Mouse (Mus musculus) midbrain, embryonic 11.5 days (tissue): ENCODE results near the gene Ppil1. TPM values are rescaled to one million over a fixed set of nuclear protein-coding genes. Genes with fewer than 3 reads are reported as not detected.
"Not testable (repeated sequence)": the region's sequence is repeated elsewhere in the genome, so short reads cannot be mapped to it uniquely, and the experiment has no call there.

Experiments
- ATAC-seq: fragments of 200-750 bp; cut with Nextera tagmentation; 2 replicates; pipeline ENCODE4 v1.8.0; 2017; ENCODE audit warnings: moderate TSS enrichment, moderate library complexity; ENCODE audit not compliant: low FRiP score
- DNase-seq: peaks from one replicate; pipeline ENCODE4 v3.0.0; 2015; ENCODE audit warnings: low spot score; ENCODE audit errors: missing footprints
- H3K27ac ChIP-seq: fragments of 300-500 bp; sonication (generic); 2 replicates; pipeline ENCODE4 v1.5.1; 2014; ENCODE audit warnings: low read depth, low read length
- H3K27me3 ChIP-seq: fragments of 300-500 bp; sonication (generic); 2 replicates; pipeline ENCODE4 v1.6.1; 2014; ENCODE audit warnings: mild to moderate bottlenecking, low read length, moderate library complexity, mixed read lengths; ENCODE audit not compliant: control insufficient read depth, insufficient read depth
- H3K36me3 ChIP-seq: fragments of 300-500 bp; sonication (generic); 2 replicates; pipeline ENCODE4 v1.6.1; 2014; ENCODE audit warnings: mild to moderate bottlenecking, low read length, moderate library complexity, mixed read lengths; ENCODE audit not compliant: control insufficient read depth, insufficient read depth
- H3K4me1 ChIP-seq: fragments of 300-500 bp; sonication (generic); 2 replicates; pipeline ENCODE4 v1.6.1; 2014; ENCODE audit warnings: low read length; ENCODE audit not compliant: control insufficient read depth, insufficient read depth
- H3K4me2 ChIP-seq: fragments of 300-500 bp; sonication (generic); 2 replicates; pipeline ENCODE4 v1.6.1; 2014; ENCODE audit warnings: mild to moderate bottlenecking, moderate library complexity
- H3K4me3 ChIP-seq: fragments of 300-500 bp; sonication (generic); 2 replicates; pipeline ENCODE4 v1.5.1; 2014; ENCODE audit warnings: low read depth, low read length
- H3K9ac ChIP-seq: fragments of 300-500 bp; sonication (generic); 2 replicates; pipeline ENCODE4 v1.6.1; 2014; ENCODE audit warnings: low read length
- H3K9me3 ChIP-seq: fragments of 300-500 bp; sonication (generic); 2 replicates; pipeline ENCODE4 v1.6.1; 2016; ENCODE audit warnings: low read length; ENCODE audit not compliant: control insufficient read depth
- WGBS: fragments of 180-500 bp; shearing (Covaris S2); extraction: QIAGEN DNeasy Blood & Tissue Kit; methylation state at CpG from one replicate; pipeline ENCODE4 v1.1.7; 2014; 5-methylcytosine and 5-hydroxymethylcytosine counted together
- polyA plus RNA-seq: library from polyadenylated mRNA; unstranded; fragments of >200 nt; fragmentation: Nextera tagmentation; extraction: Ambion mirVana; gene quantifications from 2 replicates; pipeline ENCODE4 v1.2.1, GENCODE M21; 2014

Ppil1 gene
- polyA plus RNA-seq, 1 experiment from 2014 or later: 170 TPM

DNA sequence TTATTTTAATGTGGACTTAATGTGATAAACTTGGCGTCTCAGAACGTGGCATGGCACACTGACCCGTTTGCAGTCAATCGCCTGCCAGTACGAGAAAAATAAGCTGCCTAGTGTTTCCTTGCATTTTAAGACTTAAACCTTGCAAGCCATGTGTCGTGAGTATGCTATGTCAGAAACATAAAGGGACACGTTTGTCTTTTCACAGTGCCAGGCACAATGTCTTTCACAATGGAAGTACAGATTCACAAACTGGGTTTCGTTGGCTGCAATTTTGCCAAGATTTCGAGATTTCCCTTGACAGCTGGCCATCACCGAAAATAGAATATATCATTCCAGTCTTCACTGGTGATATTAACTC is 5.3 kb upstream of the Ppil1 start:
- Histone ChIP-seq H3K27ac (peak overlapping the region; percentile 82), H3K9ac (peak overlapping the region; percentile 94), H3K9me3 (no peaks in the 10 kb centered on the region), H3K4me2 (peak overlapping the region; percentile 80), H3K4me3 (peak overlapping the region; percentile 87), H3K4me1 (peaks cover 13% of the 10 kb centered on the region), H3K27me3 (no peaks in the 10 kb centered on the region), H3K36me3 (no peaks in the 10 kb centered on the region)
- 25% methylated on average over 10 of the region's 10 CpGs for WGBS
- ATAC-seq (no peak), DNase-seq (no peak)

DNA sequence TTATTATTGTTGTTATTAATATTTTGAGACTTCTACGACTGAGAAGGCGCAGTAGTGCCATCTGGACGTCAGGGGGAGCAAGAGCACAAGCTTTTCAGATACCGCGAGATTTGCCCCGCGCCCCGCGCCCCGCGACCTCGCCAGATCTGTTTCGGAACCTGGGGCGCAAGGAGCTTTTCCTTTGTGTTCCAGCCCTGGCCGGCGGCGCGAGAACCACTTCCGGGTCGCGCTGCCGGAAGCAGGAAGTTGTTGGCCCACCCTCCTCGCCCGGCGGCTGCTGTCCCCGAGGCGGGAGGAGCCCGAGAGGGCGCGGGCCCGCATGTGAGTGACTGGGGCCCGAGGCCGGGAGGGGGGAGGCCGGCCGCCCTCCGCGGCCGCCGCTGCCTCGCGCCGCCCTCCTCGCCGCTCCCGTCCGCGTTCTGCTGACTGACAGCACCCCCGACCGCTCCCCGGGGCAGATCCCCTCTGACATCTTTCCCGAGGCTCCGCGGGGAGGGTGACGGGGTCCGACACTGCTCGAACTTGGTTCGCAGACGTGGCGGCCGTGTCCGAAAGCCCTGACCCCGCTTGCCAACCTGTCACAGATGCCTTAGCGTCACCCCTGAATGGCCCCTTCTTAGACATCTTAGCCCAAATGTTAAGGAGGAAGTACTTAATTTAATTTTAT is 4.8 kb upstream of the Ppil1 start, which contains the start of gene BC004004:
BC004004 (plus strand) TSS at position 107 of the 667 bp plus-strand sequence.
- Histone ChIP-seq H3K9ac (peak within 1 kb of the TSS; percentile 94), H3K27ac (peak within 1 kb of the TSS; percentile 82), H3K4me2 (peak within 1 kb of the TSS; percentile 80), H3K4me1 (peaks cover 15% of the 10 kb centered on the region), H3K4me3 (peak within 1 kb of the TSS; percentile 87), H3K27me3 (no peaks in the 10 kb centered on the region), H3K36me3 (no peaks in the 10 kb centered on the region), H3K9me3 (no peaks in the 10 kb centered on the region)
- peak; percentile 99 for DNase-seq
- ATAC-seq: peak; percentile 93
- WGBS: under 1% methylated on average over 59 of the region's 63 CpGs

GRCm38 (mm10) chr17:29267931-29268681 is 4.1 kb upstream of the Ppil1 start:
- peaks cover 16% of the 10 kb centered on the region for H3K4me1 ChIP-seq
- H3K9me3 ChIP-seq: no peaks in the 10 kb centered on the region
- peak overlapping the region; percentile 57 for H3K9ac ChIP-seq
- DNase-seq (no peak), ATAC-seq (peak; percentile 39)
- WGBS: 64% methylated on average over 6 of the region's 6 CpGs
- no peaks in the 10 kb centered on the region for H3K36me3 ChIP-seq
- H3K4me3 ChIP-seq: peak overlapping the region; percentile 87
- peak overlapping the region; percentile 11; the same call in 1 of the 2 replicates for H3K27ac ChIP-seq
- H3K27me3 ChIP-seq: no peaks in the 10 kb centered on the region
- H3K4me2 ChIP-seq: peak overlapping the region; percentile 80

DNA sequence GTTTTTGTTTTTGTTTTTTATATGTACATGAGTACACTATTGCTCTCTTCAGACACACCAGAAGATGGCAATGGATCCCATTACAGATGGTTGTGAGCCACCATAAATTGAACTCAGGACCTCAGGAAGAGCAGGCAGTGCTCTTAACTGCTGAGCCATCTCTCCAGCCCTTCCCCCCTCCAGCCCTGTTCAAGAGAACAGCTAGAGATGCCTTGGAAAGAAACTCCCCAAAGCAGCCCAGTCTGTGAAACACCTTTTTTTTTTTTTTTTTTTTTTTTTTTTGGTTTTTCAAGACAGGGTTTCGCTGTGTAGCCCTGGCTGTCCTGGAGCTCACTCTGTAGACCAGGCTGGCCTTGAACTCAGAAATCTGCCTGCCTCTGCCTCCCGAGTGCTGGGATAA is 3.1 kb upstream of the Ppil1 start:
- not testable (repeated sequence) for H3K9ac ChIP-seq, H3K36me3 ChIP-seq, H3K4me3 ChIP-seq, DNase-seq, H3K27ac ChIP-seq, H3K9me3 ChIP-seq, H3K4me2 ChIP-seq, H3K27me3 ChIP-seq, ATAC-seq
- 84% methylated on average over 2 of the region's 2 CpGs for WGBS
- peaks cover 25% of the 10 kb centered on the region for H3K4me1 ChIP-seq

GRCm38 (mm10) chr17:29264760-29265159 is 774 bp upstream of the Ppil1 start:
- peak overlapping the region; percentile 74 for H3K4me2 ChIP-seq

GRCm38 (mm10) chr17:29263417-29263816 is 569 bp downstream of the Ppil1 start:
- H3K9ac ChIP-seq: peak overlapping the region; percentile 89
- ATAC-seq: peak; percentile 48; the same call in 1 of the 2 replicates
- peak overlapping the region; percentile 74 for H3K4me2 ChIP-seq
- peak overlapping the region; percentile 98 for H3K27ac ChIP-seq
- H3K27me3 ChIP-seq: no peaks in the 10 kb centered on the region
- H3K36me3 ChIP-seq: peaks cover 6% of the 10 kb centered on the region
- peak overlapping the region; percentile 94 for H3K4me3 ChIP-seq
- WGBS: under 1% methylated on average over 14 of the region's 14 CpGs
- H3K4me1 ChIP-seq: peaks cover 20% of the 10 kb centered on the region
- no peak for DNase-seq
- no peaks in the 10 kb centered on the region for H3K9me3 ChIP-seq

More at GRCm38 (mm10) chr17:29264760-29265159, 774 bp upstream of the Ppil1 start:
- H3K36me3 ChIP-seq: peaks cover 3% of the 10 kb centered on the region; the same call in 1 of the 2 replicates
- DNase-seq (no peak), ATAC-seq (no peak)
- no peaks in the 10 kb centered on the region for H3K9me3 ChIP-seq
- no peak overlapping the region for H3K4me3 ChIP-seq
- WGBS: 91% methylated on average over 5 of the region's 5 CpGs
- peaks cover 23% of the 10 kb centered on the region for H3K4me1 ChIP-seq
- peak overlapping the region; percentile 89; the same call in 1 of the 2 replicates for H3K9ac ChIP-seq
- no peak overlapping the region for H3K27ac ChIP-seq
- H3K27me3 ChIP-seq: no peaks in the 10 kb centered on the region

- Histone ChIP-seq H3K9me3 (no peaks in the 10 kb centered on the region), H3K9ac (no peak overlapping the region), H3K27ac (no peak overlapping the region), H3K4me1 (peaks cover 17% of the 10 kb centered on the region), H3K36me3 (peaks cover 14% of the 10 kb centered on the region), H3K27me3 (no peaks in the 10 kb centered on the region), H3K4me2 (peak overlapping the region; percentile 74), H3K4me3 (no peak overlapping the region)
- DNase-seq: no peak
- 69% methylated on average over 2 of the region's 2 CpGs for WGBS
- ATAC-seq: no peak
Observed at GRCm38 (mm10) chr17:29262259-29262649, 1.7 kb downstream of the Ppil1 start.

DNA sequence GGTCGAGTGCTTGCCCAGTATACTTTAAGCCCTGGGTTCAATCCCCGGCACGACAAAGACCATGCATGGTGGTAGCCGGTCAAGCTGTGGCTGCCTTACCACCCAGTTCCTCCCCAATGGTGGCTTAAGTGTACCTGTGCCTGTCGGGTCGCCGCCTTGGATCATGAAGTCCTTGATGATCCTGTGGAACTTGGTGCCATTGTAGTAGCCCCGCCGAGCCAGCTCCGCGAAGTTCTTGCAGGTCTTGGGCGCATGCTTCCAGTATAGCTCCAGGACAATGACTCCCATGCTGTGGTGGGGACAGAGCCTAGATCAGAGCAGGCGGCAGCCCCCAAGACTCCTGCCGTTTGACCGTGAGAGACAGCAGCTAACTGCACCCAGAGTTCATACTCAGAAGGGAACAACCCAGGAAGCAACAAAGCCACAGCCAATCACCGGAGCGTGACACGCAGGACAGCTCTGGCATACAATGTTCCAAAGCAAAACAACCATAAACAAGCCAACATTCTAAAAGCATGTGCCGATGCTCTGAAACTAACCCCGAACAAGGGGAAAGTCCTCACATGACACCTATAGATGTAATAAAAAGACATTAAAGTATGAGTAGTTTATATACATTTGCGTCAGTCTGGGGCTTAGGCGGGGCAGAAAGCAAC is 2.3 kb downstream of the Ppil1 start:
- peaks cover 17% of the 10 kb centered on the region for H3K4me1 ChIP-seq
- WGBS: 93% methylated on average over 22 of the region's 22 CpGs
- H3K27ac ChIP-seq: no peak overlapping the region
- H3K27me3 ChIP-seq: no peaks in the 10 kb centered on the region
- DNase-seq: no peak
- H3K4me2 ChIP-seq: no peak overlapping the region
- no peak for ATAC-seq
- H3K9ac ChIP-seq: no peak overlapping the region
- H3K36me3 ChIP-seq: peaks cover 14% of the 10 kb centered on the region
- H3K9me3 ChIP-seq: no peaks in the 10 kb centered on the region
- no peak overlapping the region for H3K4me3 ChIP-seq

DNA sequence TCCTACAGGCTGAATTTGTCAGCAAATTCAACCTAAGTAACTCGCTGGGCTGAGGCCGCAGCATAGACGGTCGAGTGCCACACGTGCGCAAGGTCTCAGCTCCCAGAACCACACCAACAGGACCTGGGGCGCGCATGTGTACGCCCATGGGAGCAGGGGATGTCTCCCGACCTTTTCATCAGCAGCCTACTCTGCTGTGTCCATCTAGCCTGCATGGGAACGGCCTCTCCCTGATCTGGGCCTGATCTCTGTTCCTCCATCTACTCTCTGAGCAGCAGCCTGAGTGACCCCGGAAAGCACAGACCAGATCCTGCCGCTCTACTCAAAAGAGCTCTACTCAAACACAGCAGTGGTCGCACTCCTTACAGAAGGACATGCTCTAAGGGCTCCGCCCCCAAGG is 3.5 kb downstream of the Ppil1 start:
- WGBS: 89% methylated on average over 15 of the region's 15 CpGs
- H3K27me3 ChIP-seq: no peaks in the 10 kb centered on the region
- H3K9me3 ChIP-seq: no peaks in the 10 kb centered on the region
- DNase-seq (no peak), ATAC-seq (no peak)
- peaks cover 17% of the 10 kb centered on the region for H3K4me1 ChIP-seq
- no peak overlapping the region for H3K9ac ChIP-seq
- H3K4me3 ChIP-seq: no peak overlapping the region
- no peak overlapping the region for H3K27ac ChIP-seq
- peaks cover 14% of the 10 kb centered on the region for H3K36me3 ChIP-seq
- H3K4me2 ChIP-seq: no peak overlapping the region
